Mouse (Mus musculus): Measurements from ENCODE around the gene Ly6g6c.

The Ly6g6c gene

DNA sequence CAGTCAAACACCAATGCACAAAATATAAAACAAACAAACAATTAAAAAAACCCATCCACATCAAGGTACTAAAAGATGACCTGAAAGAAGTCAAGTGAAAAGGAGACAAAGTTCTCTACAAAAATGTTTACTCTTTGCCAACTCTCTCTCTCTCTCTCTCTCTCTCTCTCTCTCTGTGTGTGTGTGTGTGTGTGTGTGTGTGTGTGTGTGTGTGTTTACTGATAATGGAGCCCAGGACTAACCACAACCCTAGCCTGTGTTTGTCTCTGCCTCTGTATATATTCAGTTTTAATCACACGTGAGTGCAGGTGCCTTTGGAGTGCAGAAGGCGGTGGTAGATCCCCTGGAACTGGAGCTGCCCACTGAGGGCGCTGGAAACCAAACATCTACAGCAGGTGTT is 8.1 kb upstream of the Ly6g6c start:
- no peak for DNase-seq (ENCODE audit: low read depth, low spot score)

DNA sequence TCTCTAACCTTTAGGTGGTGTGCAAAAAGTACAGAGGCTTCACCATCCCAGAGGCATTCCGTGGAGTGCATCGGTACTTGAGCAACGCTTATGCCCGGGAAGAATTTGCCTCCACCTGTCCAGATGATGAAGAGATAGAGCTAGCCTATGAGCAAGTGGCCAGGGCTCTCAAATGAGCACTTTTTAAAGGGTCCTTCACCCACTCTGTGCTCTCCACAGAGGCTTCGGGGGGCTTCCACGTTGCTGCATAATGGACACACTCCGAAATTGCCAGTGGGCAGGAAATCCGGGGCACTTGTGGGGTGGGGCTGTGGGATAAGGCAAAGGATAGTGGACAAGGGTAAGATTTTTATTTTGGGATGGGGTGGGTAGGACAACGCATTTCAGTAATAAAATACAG is 6.9 kb upstream of the Ly6g6c start:
- DNase-seq (ENCODE audit: low read depth, low spot score) = no peak

DNA sequence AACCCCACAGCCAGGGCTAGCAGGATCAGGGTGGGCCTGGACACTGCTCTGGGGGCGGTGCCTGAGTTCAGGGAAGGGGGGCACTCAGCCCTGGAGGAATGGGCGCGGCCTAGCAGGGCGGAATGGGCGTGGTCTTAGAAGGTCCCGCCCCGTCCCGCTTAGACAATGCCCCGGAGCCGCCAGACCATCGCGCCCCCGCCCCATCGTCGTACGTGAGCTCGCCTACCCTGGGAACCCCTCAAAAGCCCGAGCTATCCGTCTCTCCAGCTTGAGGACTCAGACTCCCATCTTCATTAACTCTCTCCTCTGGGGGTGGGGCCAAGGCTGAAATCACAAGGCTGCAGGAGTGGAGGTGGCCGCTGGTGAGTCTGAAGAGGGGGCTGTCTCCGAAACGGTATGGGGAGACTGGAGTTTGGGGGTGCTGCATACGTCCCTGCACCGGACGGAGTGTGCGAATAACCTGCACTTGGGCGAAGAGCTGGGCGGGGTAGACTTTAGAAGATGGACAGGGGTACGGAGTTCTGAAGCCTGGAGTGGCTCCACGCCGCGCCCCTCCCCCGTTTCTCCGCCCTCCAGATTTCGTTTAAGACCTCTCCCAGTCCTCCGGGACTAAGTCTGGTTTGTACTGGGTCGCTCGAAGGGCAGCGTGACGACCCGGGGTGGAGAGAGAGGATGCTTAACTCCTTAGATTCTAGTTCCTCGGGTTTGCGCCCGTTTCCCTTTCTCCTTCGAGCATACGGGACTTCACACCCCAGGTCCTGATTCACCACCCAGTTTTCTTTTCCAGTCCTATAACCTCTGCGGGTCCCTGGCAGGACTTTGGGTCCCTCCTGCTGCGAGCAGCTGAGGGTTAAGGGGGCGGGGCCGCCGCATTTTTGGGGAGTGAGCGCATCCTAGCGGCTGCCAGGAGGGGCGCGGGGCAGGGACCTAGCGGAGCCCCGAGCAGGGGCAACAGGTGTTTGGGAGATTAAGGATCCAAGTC is 6.0 kb upstream of the Ly6g6c start, which contains the start of gene Ddah2:
Gene Ddah2, plus strand, starts transcription at position 125 of the 982 bp plus-strand sequence.
- DNase-seq (ENCODE audit: low read depth, low spot score) = peak; percentile 74

DNA sequence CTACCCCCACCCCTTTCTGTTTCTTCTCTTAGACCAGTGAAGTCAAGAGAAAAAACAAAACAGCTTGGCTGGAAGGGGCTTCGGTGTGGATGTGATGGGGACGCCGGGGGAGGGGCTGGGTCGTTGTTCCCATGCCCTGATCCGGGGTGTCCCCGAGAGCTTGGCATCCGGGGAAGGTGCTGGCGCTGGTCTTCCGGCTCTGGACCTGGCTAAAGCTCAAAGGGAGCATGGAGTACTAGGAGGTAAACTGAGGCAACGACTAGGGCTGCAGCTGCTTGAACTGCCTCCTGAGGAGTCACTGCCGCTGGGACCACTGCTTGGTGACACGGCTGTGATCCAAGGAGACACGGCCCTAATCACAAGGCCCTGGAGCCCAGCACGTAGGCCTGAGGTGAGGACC is 5.1 kb upstream of the Ly6g6c start:
- no peak for DNase-seq (ENCODE audit: low read depth, low spot score)

DNA sequence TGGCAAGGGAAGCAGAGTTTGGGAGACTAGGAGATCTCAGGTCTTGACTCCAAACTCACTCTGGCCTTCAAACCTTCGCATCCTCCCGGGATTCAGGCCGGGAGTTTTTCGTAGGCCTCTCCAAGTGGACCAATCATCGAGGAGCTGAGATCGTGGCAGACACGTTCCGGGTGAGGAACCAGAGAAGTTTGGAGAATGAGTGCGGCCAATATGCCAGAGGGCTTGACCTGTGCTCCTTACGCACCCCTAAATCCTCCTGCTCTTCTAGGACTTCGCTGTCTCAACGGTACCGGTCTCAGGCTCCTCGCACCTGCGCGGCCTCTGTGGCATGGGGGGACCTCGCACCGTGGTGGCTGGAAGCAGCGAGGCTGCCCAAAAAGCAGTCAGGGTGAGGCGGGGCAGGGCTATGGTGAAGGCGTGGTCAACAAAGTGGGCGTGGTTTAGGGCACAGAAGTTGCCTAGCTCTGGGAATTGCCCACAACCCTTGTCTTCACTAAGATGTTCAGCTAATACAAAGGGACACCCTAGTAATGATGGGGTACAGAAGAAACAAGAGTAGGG is 4.4 kb upstream of the Ly6g6c start:
- DNase-seq (ENCODE audit: low read depth, low spot score) = no peak

DNA sequence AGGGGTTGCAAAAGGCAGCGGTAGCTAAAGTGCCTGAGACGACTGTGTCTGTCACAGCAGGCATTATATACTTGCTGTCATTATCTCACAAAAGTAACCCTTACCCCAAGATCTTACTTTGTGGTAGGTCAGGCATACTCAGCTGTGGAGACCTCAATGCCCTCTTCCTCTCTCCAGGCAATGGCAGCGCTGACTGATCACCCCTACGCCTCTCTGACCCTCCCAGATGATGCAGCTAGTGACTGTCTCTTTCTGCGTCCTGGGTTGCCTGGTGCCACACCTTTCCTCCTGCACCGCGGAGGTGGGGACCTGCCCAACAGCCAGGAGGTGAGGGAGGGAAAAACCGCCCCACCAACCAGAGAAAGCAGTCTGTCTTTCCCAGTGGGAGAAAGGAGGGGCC is 3.9 kb upstream of the Ly6g6c start:
- no peak for DNase-seq (ENCODE audit: low read depth, low spot score)

DNA sequence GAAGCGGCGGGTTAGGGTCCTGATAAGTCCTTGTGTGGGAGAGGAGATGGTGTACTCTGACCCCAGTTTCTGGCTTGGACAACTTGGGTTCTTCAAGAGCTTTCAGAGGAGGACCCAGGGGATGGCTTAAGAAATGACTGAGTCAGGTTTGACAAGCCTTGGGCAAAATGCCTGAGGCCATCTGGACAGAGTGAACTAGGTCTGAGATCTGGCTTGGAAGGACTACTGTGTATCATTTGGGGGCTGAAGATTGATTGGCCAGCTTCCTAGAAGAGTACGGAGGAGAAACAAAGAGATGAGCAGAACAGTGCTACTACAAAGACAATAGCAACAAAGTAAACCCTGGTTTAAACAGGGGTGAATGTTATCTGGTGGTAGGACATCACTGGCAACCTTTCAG is 1.7 kb upstream of the Ly6g6c start:
- DNase-seq (ENCODE audit: low read depth, low spot score) = no peak

DNA sequence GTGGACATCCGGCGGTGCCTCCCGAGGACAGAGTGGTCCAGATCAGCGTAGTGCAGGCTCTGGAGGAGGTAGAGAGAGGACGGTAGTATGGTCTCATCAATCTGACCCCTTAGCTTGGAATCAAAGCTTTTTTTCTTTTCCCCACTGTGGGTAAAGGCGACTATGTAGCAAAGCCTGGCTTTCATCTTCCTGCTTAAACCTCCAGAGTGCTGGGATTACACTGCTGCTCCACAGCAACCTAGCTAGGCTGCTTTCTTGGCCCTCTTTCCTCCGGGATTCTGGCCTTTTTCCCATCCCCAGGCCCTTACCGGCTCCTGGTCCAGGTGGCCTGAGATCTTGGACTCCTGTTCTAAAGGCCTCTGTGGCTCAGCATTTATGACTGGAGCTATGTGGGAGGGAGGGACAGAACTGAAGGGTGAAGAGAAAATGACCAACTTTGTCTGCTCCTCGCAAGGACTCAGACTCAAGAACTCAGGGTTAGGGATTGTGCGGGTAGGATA is 760 bp upstream of the Ly6g6c start:
- no peak for DNase-seq (ENCODE audit: low read depth, low spot score)

DNA sequence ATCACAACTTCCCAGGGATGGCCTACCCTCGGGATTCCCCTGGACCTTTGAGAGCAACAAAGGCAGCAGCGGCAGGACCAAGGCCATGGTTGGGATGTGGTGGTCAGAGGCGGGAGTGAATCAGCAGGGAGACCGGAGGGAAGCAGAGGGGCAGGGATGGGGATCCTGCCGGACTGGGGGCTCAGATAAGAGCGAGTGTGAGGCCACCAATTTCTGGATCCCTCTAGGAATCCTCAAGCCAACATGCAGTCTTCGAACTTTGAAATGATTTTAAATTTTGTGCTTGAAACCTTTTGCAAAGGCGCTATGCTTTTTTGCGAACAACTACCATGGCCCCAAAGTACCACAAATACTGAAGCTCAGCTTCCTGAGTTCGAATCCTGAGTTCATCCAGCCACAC is 896 bp downstream of the Ly6g6c start, which contains the start of gene Mpig6b:
Gene Mpig6b, minus strand, starts transcription at position 101 of the 400 bp plus-strand sequence.
- no peak for DNase-seq (ENCODE audit: low read depth, low spot score)

DNA sequence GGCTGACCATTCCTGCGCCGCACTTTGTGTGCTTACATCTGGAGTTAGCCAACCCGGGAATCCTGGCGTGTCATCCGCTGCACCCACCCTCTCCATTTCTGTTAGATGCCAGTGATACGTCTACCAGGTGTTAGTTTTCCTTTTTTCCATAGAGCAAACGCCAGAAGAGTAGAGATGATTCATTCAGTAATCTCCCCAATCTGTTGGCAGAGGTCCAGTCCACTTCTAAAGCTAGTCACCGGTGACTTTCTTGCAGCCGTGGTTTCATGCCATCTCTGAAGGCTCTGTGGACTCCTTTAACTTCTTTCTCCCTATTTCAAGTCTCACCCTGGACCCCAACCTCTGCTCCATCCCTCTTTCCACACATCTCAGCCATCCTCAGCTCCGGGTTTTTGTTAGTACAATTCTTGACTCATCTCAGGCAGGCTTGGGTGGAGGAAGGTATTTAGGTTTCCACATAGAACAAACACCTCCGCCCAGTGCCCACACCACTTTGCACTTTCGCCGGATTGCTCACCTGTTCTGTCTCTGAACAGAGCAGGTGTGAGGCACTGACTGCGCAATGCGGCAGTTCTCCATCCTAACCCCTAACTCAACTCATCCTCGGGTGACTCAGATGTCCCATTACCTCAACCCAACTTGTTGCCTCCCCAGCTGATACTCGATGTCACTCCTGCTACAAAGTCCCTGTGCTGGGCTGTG is 3.2 kb downstream of the Ly6g6c start:
- no peak for DNase-seq (ENCODE audit: low read depth, low spot score)

DNA sequence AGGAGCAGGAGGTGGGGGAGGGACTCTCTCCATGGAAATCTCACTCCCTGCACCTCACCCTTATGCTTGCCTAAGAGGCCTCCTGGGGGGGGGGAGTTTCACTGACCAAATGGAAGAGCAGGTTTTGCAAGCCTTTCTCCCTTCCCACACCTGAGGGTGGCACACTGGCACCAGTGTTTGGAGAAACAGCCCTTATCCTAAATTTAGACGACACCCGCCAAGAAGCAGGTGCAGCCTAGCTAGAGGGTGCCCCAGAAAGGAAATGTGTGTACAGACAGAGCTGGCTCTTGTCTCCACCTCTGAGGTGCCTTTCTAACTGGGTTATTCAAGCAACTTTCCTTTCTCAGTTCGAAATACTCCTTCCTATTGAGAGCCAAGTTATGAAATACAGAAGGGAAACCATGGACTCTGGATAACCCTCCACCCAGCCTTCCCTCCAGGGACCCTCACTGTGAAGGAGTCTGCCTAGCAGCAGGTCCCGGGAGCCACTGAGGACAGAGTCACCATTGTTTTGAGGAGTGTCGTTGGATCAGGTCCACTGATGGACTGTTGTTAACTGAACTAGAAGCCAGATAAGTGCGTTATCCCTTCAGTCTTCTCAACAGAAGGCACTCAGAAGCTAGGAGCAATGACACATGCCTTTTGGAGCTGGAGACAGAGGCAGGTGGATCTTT is 5.5 kb downstream of the Ly6g6c start:
- DNase-seq (ENCODE audit: low read depth, low spot score) = no peak

DNA sequence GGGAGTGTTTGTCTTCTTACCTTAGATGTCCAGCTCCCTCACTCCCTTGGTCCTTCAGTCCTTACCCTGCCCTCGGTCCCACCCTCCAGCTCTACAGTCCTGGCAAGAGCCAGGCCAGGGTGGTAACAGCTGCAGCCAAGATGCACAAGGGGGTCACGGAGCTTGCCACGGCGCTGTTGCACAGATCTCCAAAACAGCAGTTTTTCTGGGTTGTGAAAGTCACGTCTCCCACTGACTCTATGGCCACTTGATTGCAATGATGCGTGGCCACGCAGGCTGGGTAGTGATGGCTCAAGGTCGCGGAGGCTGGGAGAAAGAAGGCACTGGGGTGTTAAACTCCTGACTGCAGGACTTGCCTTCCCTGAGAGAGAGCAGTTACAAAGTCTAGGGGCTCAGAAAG is 6.3 kb downstream of the Ly6g6c start:
- DNase-seq (ENCODE audit: low read depth, low spot score) = no peak

DNA sequence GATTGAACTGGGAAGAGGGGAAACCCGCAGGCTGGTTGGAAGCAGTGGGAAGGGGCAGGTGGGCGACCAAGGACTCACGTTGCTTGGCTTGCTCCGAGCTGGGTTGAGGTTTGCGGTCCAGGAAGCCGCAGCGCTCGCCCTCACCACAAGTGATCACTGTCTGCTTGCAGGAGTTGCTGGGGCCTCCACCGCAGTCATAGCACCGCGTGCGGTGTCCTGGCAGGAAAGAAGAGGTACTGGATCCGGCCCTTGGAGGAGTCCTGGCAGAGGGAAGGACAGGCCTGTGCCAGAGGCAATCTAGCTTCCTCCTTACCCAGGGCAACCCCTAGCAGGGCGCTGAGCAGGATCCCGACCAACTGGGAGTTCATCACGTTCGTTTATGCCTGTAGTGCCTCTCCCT is 8.9 kb downstream of the Ly6g6c start:
- no peak for DNase-seq (ENCODE audit: low read depth, low spot score)

DNA sequence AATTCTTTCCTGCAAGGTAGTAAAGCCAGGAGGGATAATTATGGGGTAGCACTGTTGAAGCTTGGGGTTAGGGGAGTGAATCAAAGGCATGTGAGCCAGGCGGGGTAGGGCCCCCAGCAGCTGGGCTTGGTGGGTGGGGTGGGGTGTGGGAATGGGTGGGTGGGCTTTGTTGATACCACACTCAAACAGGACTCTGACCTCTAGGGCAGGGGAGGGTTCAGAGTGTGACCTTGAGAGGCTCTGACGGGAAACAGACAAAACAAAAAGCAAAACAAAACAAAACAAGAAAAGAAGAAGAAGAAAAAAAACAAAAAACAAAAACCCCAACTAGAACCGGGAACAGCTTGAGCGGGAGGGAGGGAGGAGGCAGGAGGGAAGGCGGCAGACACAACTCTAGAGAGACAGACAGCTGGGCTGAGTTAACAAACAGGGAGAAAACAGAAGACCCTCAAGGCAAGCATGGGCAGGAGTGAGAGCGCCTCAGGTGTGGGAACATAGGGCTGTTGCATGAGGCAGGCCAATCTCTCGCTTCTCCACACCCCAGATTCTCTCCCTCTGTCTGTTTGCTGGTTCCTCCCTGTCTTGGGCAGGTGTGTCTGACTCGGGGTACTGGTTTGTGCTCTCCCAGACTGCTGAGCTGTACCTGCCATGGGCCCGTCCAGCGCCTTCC is 11.5 kb downstream of the Ly6g6c start, which contains the start of gene Ly6g6e:
Gene Ly6g6e, plus strand, starts transcription at position 396 of the 670 bp plus-strand sequence.
- no peak for DNase-seq (ENCODE audit: low read depth, low spot score)

DNA sequence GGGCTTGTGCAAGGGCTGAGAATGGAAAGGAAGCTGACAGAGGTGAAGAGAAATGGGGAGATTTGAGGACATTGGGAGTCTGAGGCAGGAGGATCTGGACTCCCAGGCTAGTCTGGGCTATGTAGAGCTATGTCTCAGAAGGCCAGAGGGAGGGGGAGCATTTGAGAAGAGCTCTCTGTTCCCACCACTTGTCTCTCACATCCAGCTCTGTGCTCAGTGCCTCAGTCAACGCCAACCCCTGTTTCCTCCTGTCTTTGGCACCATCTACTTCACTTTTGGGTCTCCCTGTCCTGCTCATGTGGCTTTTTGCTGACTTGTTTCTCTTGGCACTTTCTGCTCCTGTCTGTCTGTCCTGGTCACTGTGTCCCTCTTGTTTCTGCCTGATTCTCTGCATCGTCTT is 12.1 kb downstream of the Ly6g6c start:
- DNase-seq (ENCODE audit: low read depth, low spot score) = no peak

DNA sequence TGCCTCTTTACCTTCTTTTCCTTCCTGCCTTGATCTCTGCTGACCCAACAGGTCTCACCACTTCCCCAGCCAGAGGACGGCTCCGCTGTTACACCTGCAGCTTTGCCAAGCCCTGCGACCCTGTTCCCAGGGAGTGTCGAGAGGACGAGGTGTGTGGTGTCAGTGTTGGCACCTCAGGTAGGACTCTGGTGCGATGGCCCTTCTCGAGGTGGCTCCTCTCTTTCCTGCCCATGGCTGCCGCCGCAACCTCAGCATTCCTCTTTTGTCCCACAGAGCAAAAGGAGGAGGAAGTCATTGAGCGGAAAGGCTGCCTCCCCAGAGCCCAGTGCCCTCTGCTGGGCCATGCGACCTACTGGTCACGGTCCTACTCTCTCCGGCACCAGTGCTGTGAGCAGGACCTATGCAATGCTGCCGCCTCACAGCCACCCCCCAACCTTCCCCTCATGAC is 12.6 kb downstream of the Ly6g6c start, which contains the start of gene Ly6g6d:
Gene Ly6g6d, minus strand, starts transcription at position 280 of the 448 bp plus-strand sequence.
- DNase-seq (ENCODE audit: low read depth, low spot score) = peak; percentile 20

DNA sequence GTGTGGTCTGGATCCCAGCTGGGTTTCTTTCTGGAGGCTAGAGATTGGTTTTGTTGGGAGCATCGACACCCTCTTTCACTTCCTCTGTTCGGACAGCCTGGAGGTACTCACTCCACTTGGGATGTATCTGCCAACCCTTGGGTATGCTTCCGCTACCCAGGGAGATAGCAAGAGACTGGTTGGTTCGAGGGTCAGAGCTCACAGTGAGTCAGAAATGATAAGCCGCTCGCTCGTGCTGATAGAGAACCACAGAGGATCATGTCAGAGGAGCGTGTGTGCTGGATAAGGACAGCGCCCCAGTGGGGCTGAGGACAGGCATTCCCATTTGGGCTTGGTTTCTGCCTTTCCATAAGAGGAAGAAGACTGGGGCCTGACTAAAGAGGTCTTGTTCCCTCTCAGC is 14.6 kb downstream of the Ly6g6c start:
- DNase-seq (ENCODE audit: low read depth, low spot score) = no peak

DNA sequence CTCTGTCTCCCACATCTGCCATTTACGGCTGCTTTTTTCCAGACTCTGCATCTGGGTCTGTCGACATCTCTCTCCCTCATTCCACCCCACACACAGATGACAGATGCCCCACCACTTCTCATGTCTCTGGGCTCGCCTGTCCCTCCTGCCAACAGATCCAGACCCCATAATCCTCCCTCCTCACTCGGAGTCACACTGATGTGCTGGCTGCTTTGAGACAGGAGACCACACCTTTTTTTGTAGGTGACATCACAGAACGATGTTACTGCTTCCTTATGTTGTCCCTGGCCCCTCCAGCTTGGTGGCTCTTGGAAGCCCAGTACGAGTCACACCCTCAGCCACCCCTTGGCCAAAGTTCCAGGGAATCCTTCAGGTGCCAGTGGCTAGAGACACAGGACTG is 15.1 kb downstream of the Ly6g6c start:
- no peak for DNase-seq (ENCODE audit: low read depth, low spot score)

DNA sequence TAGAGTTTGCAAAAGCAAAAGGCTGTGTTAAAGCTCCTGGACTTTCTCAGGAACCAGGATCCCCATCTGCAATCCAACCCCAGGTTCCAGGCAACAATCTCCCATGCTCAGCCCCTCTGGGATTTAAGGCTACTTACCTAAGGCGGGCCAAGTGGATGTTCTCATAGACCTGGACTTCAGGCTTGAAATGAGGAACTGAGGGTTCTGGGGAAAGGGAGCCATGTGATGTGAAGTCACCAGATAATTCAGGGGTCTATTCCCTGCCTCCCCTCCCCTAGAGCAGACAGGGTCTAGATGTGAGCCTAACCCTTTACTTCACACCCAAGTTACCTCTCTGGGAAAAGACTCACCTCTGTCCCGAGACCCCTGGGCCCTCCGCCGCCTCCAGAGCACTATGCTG is 15.5 kb downstream of the Ly6g6c start:
- no peak for DNase-seq (ENCODE audit: low read depth, low spot score)

DNA sequence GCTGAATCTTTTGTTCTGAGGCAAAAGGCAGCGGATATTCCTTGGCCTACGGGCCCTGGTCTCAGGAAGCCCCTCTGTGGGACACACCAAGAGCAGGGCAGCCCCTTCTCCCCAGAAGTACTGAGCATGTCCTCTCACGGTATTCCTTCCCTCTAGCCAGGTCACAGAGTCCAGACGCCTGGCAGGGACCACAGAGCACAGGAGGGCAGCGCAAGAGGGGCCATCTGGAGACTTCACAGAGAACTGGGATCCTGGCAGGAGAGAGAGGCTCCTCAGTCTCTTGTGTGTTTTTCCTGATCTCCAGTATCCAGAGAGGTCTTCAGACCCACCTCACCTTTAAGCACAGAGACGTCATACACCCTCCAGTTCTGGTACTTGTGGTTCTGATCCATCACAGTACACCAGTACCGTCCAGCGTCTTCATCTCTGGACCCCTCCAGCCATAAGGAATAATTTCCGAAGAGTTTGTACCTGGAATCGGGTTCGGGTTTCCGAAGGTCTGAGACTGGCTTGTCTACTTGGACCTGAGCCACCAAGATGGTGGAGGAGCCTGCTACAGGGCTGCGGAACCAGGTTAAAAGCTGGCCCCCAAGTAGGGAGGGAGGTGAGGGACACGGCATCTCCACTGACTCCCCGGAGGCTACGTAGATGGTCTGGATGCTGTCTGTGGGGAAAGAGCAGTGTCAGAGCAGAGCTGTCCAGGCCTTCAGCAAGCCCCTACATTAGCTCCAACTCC is 17.8 kb downstream of the Ly6g6c start:
- no peak for DNase-seq (ENCODE audit: low read depth, low spot score)

Measured in retina, postnatal 7 days (tissue).